Mouse (Mus musculus) limb, embryonic 11.5 days (tissue): ENCODE measurements around the gene Slit3. TPM values are rescaled to one million over a fixed set of nuclear protein-coding genes. Genes with fewer than 3 reads are reported as not detected.
A peak's percentile ranks its signal among the peaks of the same experiment; 100 is the strongest.

Source experiments
- ATAC-seq: fragments of 200-750 bp; cut with Nextera tagmentation; 2 replicates; pipeline ENCODE4 v1.8.0; 2017; ENCODE audit warnings: low read depth; ENCODE audit not compliant: insufficient number of reproducible peaks, low FRiP score, low TSS enrichment
- DNase-seq: peaks from one replicate; pipeline ENCODE4 v3.0.0-alpha.2; 2015; ENCODE audit warnings: low spot score
- H3K27ac ChIP-seq: fragments of 300-500 bp; sonication (generic); replicated peaks from 2 replicates; pipeline ENCODE4 v1.5.1; 2014; ENCODE audit warnings: low read depth, mild to moderate bottlenecking, low read length
- H3K27me3 ChIP-seq: fragments of 300-500 bp; sonication (generic); 2 replicates; pipeline ENCODE4 v1.6.1; 2014; ENCODE audit warnings: mild to moderate bottlenecking, low read length, mixed read lengths; ENCODE audit not compliant: control insufficient read depth, insufficient read depth
- H3K36me3 ChIP-seq: fragments of 300-500 bp; sonication (generic); 2 replicates; pipeline ENCODE4 v1.6.1; 2014; ENCODE audit warnings: mild to moderate bottlenecking, low read length, moderate library complexity, mixed read lengths; ENCODE audit not compliant: control insufficient read depth, insufficient read depth
- H3K4me1 ChIP-seq: fragments of 300-500 bp; sonication (generic); 2 replicates; pipeline ENCODE4 v1.6.1; 2014; ENCODE audit warnings: low read length, mixed read lengths; ENCODE audit not compliant: control insufficient read depth, insufficient read depth
- H3K4me2 ChIP-seq: fragments of 300-500 bp; sonication (generic); 2 replicates; pipeline ENCODE4 v1.6.1; 2014; ENCODE audit warnings: low read depth, mild to moderate bottlenecking, moderate library complexity; ENCODE audit not compliant: severe bottlenecking
- H3K4me3 ChIP-seq: fragments of 300-500 bp; sonication (generic); 2 replicates; pipeline ENCODE4 v1.5.1; 2014; ENCODE audit warnings: low read depth, low read length
- H3K9ac ChIP-seq: fragments of 300-500 bp; sonication (generic); 2 replicates; pipeline ENCODE4 v1.6.1; 2014; ENCODE audit warnings: mild to moderate bottlenecking, low read length
- H3K9me3 ChIP-seq: fragments of 300-500 bp; sonication (generic); 2 replicates; pipeline ENCODE4 v1.6.1; 2016; ENCODE audit warnings: low read length; ENCODE audit not compliant: control insufficient read depth
- WGBS: fragments of 180-500 bp; shearing (Covaris S2); extraction: QIAGEN DNeasy Blood & Tissue Kit; methylation state at CpG from one replicate; pipeline ENCODE4 v1.1.7; 2014; 5-methylcytosine and 5-hydroxymethylcytosine counted together
- polyA plus RNA-seq: library from polyadenylated mRNA; unstranded; fragments of >200 nt; fragmentation: Nextera tagmentation; extraction: Ambion mirVana; gene quantifications from 2 replicates; pipeline ENCODE4 v1.2.1, GENCODE M21; 2014

The Slit3 gene
- polyA plus RNA-seq, 1 experiment from 2014 or later: 30.6 TPM

DNA sequence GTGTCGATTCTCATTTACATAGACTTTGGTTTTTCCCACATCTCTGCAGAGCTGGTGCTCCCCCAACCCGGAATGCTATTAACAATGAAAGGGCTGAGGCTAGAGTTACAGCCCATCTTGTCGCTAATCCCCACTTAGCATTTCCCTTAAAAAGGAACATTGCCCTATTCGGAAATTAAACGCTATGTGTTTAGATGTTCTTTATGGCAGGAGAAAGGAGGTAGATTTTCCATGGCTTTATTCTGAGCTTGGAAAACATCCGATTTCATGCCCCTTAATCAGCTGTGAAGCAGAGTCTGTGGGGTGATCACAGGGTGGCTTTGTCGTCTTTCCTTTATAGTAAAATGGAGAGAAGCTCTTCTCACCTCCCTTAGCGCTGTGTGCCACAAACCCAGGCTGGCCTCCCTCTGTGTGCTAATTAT, 244.5 kb downstream of the Slit3 start:
- peaks cover 38% of the 10 kb centered on the region for H3K4me1 ChIP-seq

DNA sequence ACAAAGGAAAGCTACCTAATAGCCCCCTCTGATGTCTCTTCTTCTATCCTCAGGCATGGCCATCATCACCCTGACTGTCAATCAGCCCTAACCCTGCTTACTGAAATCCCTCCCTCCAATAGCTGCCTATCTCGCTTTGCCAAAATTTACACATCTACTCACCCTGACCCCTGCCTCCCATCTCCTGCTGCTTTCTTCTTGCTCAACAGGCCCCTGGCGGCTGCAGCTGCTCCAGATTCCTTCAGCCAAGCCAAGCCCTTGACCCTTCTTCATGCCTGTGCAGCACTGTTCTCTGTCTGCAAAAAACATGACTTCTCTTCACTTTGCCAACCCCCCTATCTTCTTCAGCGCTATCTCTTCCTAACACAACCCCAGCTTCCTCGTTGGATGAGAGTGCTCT, 245.6 kb downstream of the Slit3 start:
- Histone ChIP-seq H3K36me3 (no peaks in the 10 kb centered on the region), H3K4me3 (no peak overlapping the region), H3K4me1 (peaks cover 45% of the 10 kb centered on the region), H3K27ac (no peak overlapping the region), H3K9me3 (peaks cover 2% of the 10 kb centered on the region; the same call in 1 of the 2 replicates), H3K9ac (no peak overlapping the region), H3K4me2 (no peak overlapping the region), H3K27me3 (no peaks in the 10 kb centered on the region)
- ATAC-seq (no peak), DNase-seq (no peak)
- WGBS: 81% methylated on average over 4 of the region's 4 CpGs

More for the DNA sequence above, 244.5 kb downstream of the Slit3 start:
- Histone ChIP-seq H3K9me3 (peaks cover 2% of the 10 kb centered on the region; the same call in 1 of the 2 replicates), H3K4me2 (no peak overlapping the region), H3K27ac (no peak overlapping the region), H3K4me3 (no peak overlapping the region), H3K27me3 (no peaks in the 10 kb centered on the region), H3K9ac (no peak overlapping the region), H3K36me3 (no peaks in the 10 kb centered on the region)
- DNase-seq: no peak
- no peak for ATAC-seq
- WGBS: 19% methylated on average over 8 of the region's 8 CpGs

DNA sequence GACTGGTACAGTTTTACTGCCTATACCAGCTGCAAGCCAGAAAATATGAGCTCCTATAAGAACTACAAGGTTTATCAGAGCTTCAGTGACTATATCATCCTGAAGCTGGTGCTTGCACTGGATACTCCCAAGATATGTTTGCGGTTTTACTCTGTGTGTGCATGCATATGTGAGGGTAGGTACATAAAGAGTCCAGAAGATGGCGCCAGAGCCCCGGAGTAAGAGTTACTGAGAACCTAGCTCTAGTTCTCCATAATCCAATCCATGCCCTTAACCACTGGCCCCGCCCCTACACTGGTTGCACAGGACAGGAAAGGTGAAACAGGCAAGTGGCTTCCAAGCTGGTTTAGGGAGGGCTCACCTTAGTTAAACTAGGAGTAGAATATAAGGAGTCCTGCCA, 246.2 kb downstream of the Slit3 start:
- no peak for DNase-seq
- H3K4me1 ChIP-seq: peaks cover 42% of the 10 kb centered on the region
- no peaks in the 10 kb centered on the region for H3K36me3 ChIP-seq
- ATAC-seq: no peak
- no peak overlapping the region for H3K4me2 ChIP-seq
- peaks cover 3% of the 10 kb centered on the region; the same call in 1 of the 2 replicates for H3K9me3 ChIP-seq
- H3K27ac ChIP-seq: no peak overlapping the region
- H3K27me3 ChIP-seq: no peaks in the 10 kb centered on the region
- H3K4me3 ChIP-seq: no peak overlapping the region
- no peak overlapping the region for H3K9ac ChIP-seq
- 83% methylated on average over 4 of the region's 4 CpGs for WGBS

DNA sequence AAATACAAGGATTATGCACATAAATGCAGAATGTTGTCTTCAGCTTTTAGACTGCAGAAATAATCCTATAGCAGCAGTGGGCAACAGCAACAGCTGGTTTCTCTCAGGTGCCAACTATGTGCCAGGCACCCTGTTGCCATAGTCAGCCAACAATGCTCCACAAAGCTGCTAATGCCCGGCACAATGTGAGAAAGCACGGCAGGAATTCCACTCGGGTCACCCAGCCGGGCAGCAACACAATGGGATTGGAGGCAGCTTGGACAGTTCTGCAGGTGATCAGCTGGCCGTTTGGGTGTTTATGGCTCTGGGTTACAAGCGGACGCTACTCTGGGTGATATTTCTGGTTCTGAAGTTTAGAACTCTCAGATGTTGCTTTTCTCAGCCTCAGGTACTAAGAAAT, 248.9 kb downstream of the Slit3 start:
- Histone ChIP-seq H3K9ac (no peak overlapping the region), H3K4me3 (no peak overlapping the region), H3K27me3 (no peaks in the 10 kb centered on the region), H3K9me3 (peaks cover 6% of the 10 kb centered on the region; the same call in 1 of the 2 replicates), H3K36me3 (no peaks in the 10 kb centered on the region), H3K4me2 (no peak overlapping the region), H3K27ac (0 out of 2 replicates have a peak overlapping the region, but pooled peaks have one; percentile 12), H3K4me1 (peaks cover 25% of the 10 kb centered on the region)
- no peak for DNase-seq
- WGBS: 13% methylated on average over 7 of the region's 7 CpGs
- ATAC-seq: no peak

GRCm38 (mm10) chr11:35370705-35371104, 249.7 kb downstream of the Slit3 start:
- WGBS: 3% methylated on average over 5 of the region's 5 CpGs
- peak; percentile 59 for DNase-seq
- no peak overlapping the region for H3K27ac ChIP-seq

GRCm38 (mm10) chr11:35372410-35372809, 251.4 kb downstream of the Slit3 start:
- Histone ChIP-seq H3K9me3 (peaks cover 4% of the 10 kb centered on the region; the same call in 1 of the 2 replicates), H3K4me1 (peaks cover 15% of the 10 kb centered on the region), H3K9ac (no peak overlapping the region), H3K4me3 (no peak overlapping the region), H3K27me3 (no peaks in the 10 kb centered on the region), H3K36me3 (no peaks in the 10 kb centered on the region), H3K27ac (no peak overlapping the region), H3K4me2 (no peak overlapping the region)
- no peak for ATAC-seq
- no peak for DNase-seq
- WGBS: 94% methylated on average over 3 of the region's 3 CpGs

More at GRCm38 (mm10) chr11:35370705-35371104, 249.7 kb downstream of the Slit3 start:
- Histone ChIP-seq H3K9me3 (peaks cover 6% of the 10 kb centered on the region; the same call in 1 of the 2 replicates), H3K36me3 (no peaks in the 10 kb centered on the region), H3K4me3 (no peak overlapping the region), H3K27me3 (no peaks in the 10 kb centered on the region), H3K4me2 (no peak overlapping the region), H3K9ac (no peak overlapping the region), H3K4me1 (peaks cover 18% of the 10 kb centered on the region)
- ATAC-seq: no peak

DNA sequence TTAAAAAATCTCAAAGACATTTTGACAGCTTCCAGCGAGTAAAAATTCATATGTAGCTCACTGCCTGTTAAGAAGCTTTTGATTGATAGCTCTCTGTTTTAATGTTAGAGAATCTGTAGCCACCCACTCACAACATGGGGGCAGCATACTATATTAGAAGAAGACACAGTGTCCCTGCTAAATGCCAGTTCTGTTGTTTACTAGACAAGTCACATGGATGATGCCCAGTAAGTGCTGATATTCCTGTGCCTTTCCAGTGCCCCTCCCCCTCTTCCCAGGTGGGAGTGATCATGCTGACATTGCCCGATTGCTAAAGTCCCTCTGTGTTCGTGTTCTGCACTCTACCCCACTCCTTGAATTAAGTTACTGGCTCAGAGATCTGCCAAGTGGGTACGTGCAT, 254.0 kb downstream of the Slit3 start:
- no peaks in the 10 kb centered on the region for H3K36me3 ChIP-seq
- no peak for DNase-seq
- no peak overlapping the region for H3K9ac ChIP-seq
- 65% methylated on average over 4 of the region's 4 CpGs for WGBS
- peaks cover 20% of the 10 kb centered on the region for H3K4me1 ChIP-seq
- H3K9me3 ChIP-seq: peaks cover 4% of the 10 kb centered on the region; the same call in 1 of the 2 replicates
- no peak overlapping the region for H3K4me2 ChIP-seq
- H3K27ac ChIP-seq: no peak overlapping the region
- ATAC-seq: no peak
- H3K4me3 ChIP-seq: no peak overlapping the region
- H3K27me3 ChIP-seq: no peaks in the 10 kb centered on the region

- DNase-seq (no peak), ATAC-seq (no peak)
- 67% methylated on average over 7 of the region's 7 CpGs for WGBS
- H3K4me3 ChIP-seq: no peak overlapping the region
- H3K4me2 ChIP-seq: no peak overlapping the region
- peaks cover 14% of the 10 kb centered on the region for H3K4me1 ChIP-seq
- H3K36me3 ChIP-seq: no peaks in the 10 kb centered on the region
- H3K9me3 ChIP-seq: no peaks in the 10 kb centered on the region
- no peaks in the 10 kb centered on the region for H3K27me3 ChIP-seq
- H3K27ac ChIP-seq: 0 out of 2 replicates have a peak overlapping the region, but pooled peaks have one; percentile 21
- H3K9ac ChIP-seq: no peak overlapping the region
Observed at GRCm38 (mm10) chr11:35378802-35379201, 257.8 kb downstream of the Slit3 start.

DNA sequence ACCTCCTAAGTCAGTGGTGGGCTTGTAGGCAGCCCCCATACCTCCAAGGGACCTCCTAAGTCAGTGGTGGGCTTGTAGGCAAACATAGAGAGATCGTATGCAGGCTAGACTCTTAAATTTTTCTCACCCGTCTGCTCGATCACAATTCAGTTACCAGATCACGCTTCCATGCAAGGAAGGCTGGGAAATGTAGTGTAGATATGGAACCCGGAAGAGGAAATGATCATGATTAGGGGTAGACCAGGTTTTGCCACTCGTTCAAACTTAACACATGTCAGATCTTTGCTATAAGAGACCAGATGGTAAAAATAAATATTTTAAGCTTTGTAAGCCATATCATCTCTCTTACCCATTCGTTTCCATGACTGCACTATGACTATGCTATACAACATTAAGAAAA, 258.4 kb downstream of the Slit3 start:
- no peak for DNase-seq
- H3K27me3 ChIP-seq: no peaks in the 10 kb centered on the region
- no peak overlapping the region for H3K9ac ChIP-seq
- no peaks in the 10 kb centered on the region for H3K36me3 ChIP-seq
- 80% methylated on average over 7 of the region's 7 CpGs for WGBS
- H3K4me3 ChIP-seq: no peak overlapping the region
- no peak overlapping the region for H3K4me2 ChIP-seq
- ATAC-seq: no peak
- H3K4me1 ChIP-seq: peaks cover 20% of the 10 kb centered on the region
- no peaks in the 10 kb centered on the region for H3K9me3 ChIP-seq
- no peak overlapping the region for H3K27ac ChIP-seq
